Mouse (Mus musculus): ENCODE results near the gene Gm3033. TPM values are rescaled to one million over a fixed set of nuclear protein-coding genes. Genes with fewer than 3 reads are reported as not detected.

Gm3033 gene
- not detected in 2 replicates for polyA plus RNA-seq (2015; fragmentation: Nextera tagmentation; extraction: Ambion mirVana)

GRCm38 (mm10) chr14:3845945-3846344, at the start of gene Gm3033:
Gene Gm3033 (plus strand): TSS chr14:3846245.

DNA sequence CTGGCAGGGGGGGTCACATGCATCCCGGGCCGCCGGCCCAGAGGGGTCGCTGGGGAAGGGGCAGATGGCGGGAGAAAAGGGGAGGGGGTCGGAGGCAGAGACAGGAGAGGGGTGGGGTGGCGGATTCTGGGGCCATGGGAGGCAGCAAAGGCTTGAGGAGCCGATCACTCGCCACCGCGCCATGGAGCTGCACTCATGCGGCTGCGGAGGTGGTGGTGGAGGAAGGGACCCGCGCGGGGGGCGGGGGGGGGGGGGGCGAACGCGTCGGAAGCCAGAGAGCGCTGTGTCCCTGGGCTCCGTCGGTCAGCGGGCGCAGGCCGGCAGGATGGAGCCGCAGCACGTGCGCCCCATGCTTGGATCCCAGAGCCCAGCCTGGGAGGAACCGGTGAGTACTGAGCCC, 36.3 kb upstream of the Gm3033 start, which contains the start of gene Gm3002:
Gene Gm3002, plus strand, starts transcription at position 301 of the 400 bp plus-strand sequence.

DNA sequence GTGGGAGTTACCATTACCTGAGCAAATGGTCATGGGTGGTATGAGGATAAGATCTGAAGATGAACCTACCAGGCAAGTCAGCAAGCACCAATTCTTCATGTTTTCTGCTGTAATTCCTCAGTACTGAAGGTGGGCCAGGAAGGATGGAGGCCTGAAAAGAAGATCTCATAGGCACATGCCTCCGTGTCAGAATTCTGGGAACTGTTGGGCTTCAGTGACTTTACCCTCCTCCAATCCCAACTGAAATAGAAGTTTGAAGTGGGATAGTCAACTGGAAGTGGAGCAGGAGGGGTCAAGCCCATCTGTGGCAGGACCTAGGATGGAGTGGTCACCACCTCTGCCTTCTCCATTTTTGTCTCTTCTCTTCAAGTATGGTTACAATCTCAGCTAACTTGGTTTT, 37.8 kb downstream of the Gm3033 start, which contains the start of gene Gm2916:
Gene Gm2916, plus strand, starts transcription at position 301 of the 400 bp plus-strand sequence.

Other genes with a start within 250 kb of the Gm3033 start
- gene Gm3012, start 211.7 kb upstream of the Gm3033 start, polyA plus RNA-seq (2015; fragmentation: Nextera tagmentation; extraction: Ambion mirVana): not detected in 2 replicates
- 1.1 and 1.5 TPM in 2 replicates for gene Gm3020, start 194.2 kb upstream of the Gm3033 start, polyA plus RNA-seq (2015; fragmentation: Nextera tagmentation; extraction: Ambion mirVana)
- gene Gm3043, start 157.5 kb upstream of the Gm3033 start, polyA plus RNA-seq (2015; fragmentation: Nextera tagmentation; extraction: Ambion mirVana): not detected in 2 replicates
- 0.25 and 0.26 TPM in 2 replicates for gene Gm3002, start 36.2 kb upstream of the Gm3033 start, polyA plus RNA-seq (2015; fragmentation: Nextera tagmentation; extraction: Ambion mirVana)
- not detected in 2 replicates for gene Gm2916, start 37.9 kb downstream of the Gm3033 start, polyA plus RNA-seq (2015; fragmentation: Nextera tagmentation; extraction: Ambion mirVana)
- gene Gm3029, start 85.5 kb downstream of the Gm3033 start, polyA plus RNA-seq (2015; fragmentation: Nextera tagmentation; extraction: Ambion mirVana): 0.13 TPM in 1 of 2 replicates, not detected in the other
- 0.17 TPM in 1 of 2 replicates, not detected in the other for gene Gm3095, start 117.3 kb downstream of the Gm3033 start, polyA plus RNA-seq (2015; fragmentation: Nextera tagmentation; extraction: Ambion mirVana)
- not detected in 2 replicates for gene Gm3099, start 152.1 kb downstream of the Gm3033 start, polyA plus RNA-seq (2015; fragmentation: Nextera tagmentation; extraction: Ambion mirVana)
- gene Gm5796, start 177.7 kb downstream of the Gm3033 start, polyA plus RNA-seq (2015; fragmentation: Nextera tagmentation; extraction: Ambion mirVana): 0.13 and 0.40 TPM in 2 replicates
- not detected in 2 replicates for gene Gm3115, start 237.9 kb downstream of the Gm3033 start, polyA plus RNA-seq (2015; fragmentation: Nextera tagmentation; extraction: Ambion mirVana)